Mouse (Mus musculus): ENCODE measurements around the gene C1qtnf7. TPM values are rescaled to one million over a fixed set of nuclear protein-coding genes. Genes with fewer than 3 reads are reported as not detected.

The C1qtnf7 gene
- polyA plus RNA-seq, 1 experiment from 2014 or later = 0.26 TPM

GRCm38 (mm10) chr5:43550444-43550843 lies 35.1 kb downstream of the C1qtnf7 start:
- Histone ChIP-seq H3K4me3 (no peak overlapping the region), H3K27me3 (ENCODE audit: poor library complexity, severe bottlenecking) (no peaks in the 10 kb centered on the region), H3K27ac (no peak overlapping the region), H3K9me3 (no peaks in the 10 kb centered on the region), H3K36me3 (replicated peaks) (no peaks in the 10 kb centered on the region), H3K4me1 (peaks cover 6% of the 10 kb centered on the region; the same call in 1 of the 2 replicates)
- DNase-seq (ENCODE audit: extremely low spot score, low spot score) = no peak
- 78% methylated on average over 4 of the region's 4 CpGs for WGBS

GRCm38 (mm10) chr5:43554871-43555270 lies 39.5 kb downstream of the C1qtnf7 start:
- WGBS = 41% methylated on average over 2 of the region's 2 CpGs
- Histone ChIP-seq H3K4me1 (peaks cover 4% of the 10 kb centered on the region; the same call in 1 of the 2 replicates), H3K4me3 (no peak overlapping the region), H3K36me3 (replicated peaks) (no peaks in the 10 kb centered on the region), H3K9me3 (no peaks in the 10 kb centered on the region), H3K27ac (no peak overlapping the region), H3K27me3 (ENCODE audit: poor library complexity, severe bottlenecking) (no peaks in the 10 kb centered on the region)
- DNase-seq (ENCODE audit: extremely low spot score, low spot score) = no peak

- 91% methylated on average over 6 of the region's 6 CpGs for WGBS
These were observed 40.1 kb downstream of the C1qtnf7 start for GRCm38 (mm10) chr5:43555406-43555805.

GRCm38 (mm10) chr5:43557436-43557835 lies 42.1 kb downstream of the C1qtnf7 start:
- H3K4me3 ChIP-seq = no peak overlapping the region
- 91% methylated on average over 5 of the region's 5 CpGs for WGBS
- H3K27me3 ChIP-seq (ENCODE audit: poor library complexity, severe bottlenecking) = no peaks in the 10 kb centered on the region
- DNase-seq (ENCODE audit: extremely low spot score, low spot score) = no peak
- no peaks in the 10 kb centered on the region for H3K36me3 ChIP-seq (replicated peaks)
- no peaks in the 10 kb centered on the region for H3K9me3 ChIP-seq
- no peak overlapping the region for H3K27ac ChIP-seq
- 0 out of 2 replicates have a peak, but pooled peaks cover 3% of the 10 kb centered on the region for H3K4me1 ChIP-seq

More at GRCm38 (mm10) chr5:43555406-43555805, 40.1 kb downstream of the C1qtnf7 start:
- H3K36me3 ChIP-seq (replicated peaks) = no peaks in the 10 kb centered on the region
- H3K27ac ChIP-seq = no peak overlapping the region
- H3K4me3 ChIP-seq = no peak overlapping the region
- DNase-seq (ENCODE audit: extremely low spot score, low spot score) = no peak
- H3K9me3 ChIP-seq = no peaks in the 10 kb centered on the region
- H3K4me1 ChIP-seq = 0 out of 2 replicates have a peak, but pooled peaks cover 3% of the 10 kb centered on the region
- no peaks in the 10 kb centered on the region for H3K27me3 ChIP-seq (ENCODE audit: poor library complexity, severe bottlenecking)

- H3K27me3 ChIP-seq (ENCODE audit: poor library complexity, severe bottlenecking) = no peaks in the 10 kb centered on the region
- 74% methylated on average over 2 of the region's 2 CpGs for WGBS
- H3K4me1 ChIP-seq = no peaks in the 10 kb centered on the region
- no peaks in the 10 kb centered on the region for H3K36me3 ChIP-seq (replicated peaks)
- no peak overlapping the region for H3K27ac ChIP-seq
- H3K4me3 ChIP-seq = no peak overlapping the region
- DNase-seq (ENCODE audit: extremely low spot score, low spot score) = no peak
- H3K9me3 ChIP-seq = no peaks in the 10 kb centered on the region
These were observed 46.4 kb downstream of the C1qtnf7 start for GRCm38 (mm10) chr5:43561639-43562252.

- Histone ChIP-seq H3K4me1 (0 out of 2 replicates have a peak, but pooled peaks cover 3% of the 10 kb centered on the region), H3K36me3 (replicated peaks) (no peaks in the 10 kb centered on the region), H3K4me3 (no peak overlapping the region), H3K27ac (no peak overlapping the region), H3K27me3 (ENCODE audit: poor library complexity, severe bottlenecking) (no peaks in the 10 kb centered on the region), H3K9me3 (no peaks in the 10 kb centered on the region)
- no peak for DNase-seq (ENCODE audit: extremely low spot score, low spot score)
- WGBS = 82% methylated on average over 3 of the region's 3 CpGs
These were observed 54.5 kb downstream of the C1qtnf7 start for GRCm38 (mm10) chr5:43569720-43570359.

GRCm38 (mm10) chr5:43582876-43583275 lies 67.5 kb downstream of the C1qtnf7 start:
- Histone ChIP-seq H3K36me3 (replicated peaks) (no peaks in the 10 kb centered on the region), H3K9me3 (no peaks in the 10 kb centered on the region), H3K4me1 (peaks cover 20% of the 10 kb centered on the region), H3K4me3 (no peak overlapping the region), H3K27me3 (ENCODE audit: poor library complexity, severe bottlenecking) (no peaks in the 10 kb centered on the region), H3K27ac (no peak overlapping the region)
- WGBS = 48% methylated on average over 2 of the region's 2 CpGs
- DNase-seq (ENCODE audit: extremely low spot score, low spot score) = no peak

GRCm38 (mm10) chr5:43583326-43584120 lies 68.2 kb downstream of the C1qtnf7 start:
- Histone ChIP-seq H3K36me3 (replicated peaks) (no peaks in the 10 kb centered on the region), H3K4me1 (peaks cover 19% of the 10 kb centered on the region), H3K27me3 (ENCODE audit: poor library complexity, severe bottlenecking) (no peaks in the 10 kb centered on the region), H3K9me3 (no peaks in the 10 kb centered on the region), H3K27ac (no peak overlapping the region), H3K4me3 (no peak overlapping the region)
- WGBS = 63% methylated on average over 6 of the region's 6 CpGs
- no peak for DNase-seq (ENCODE audit: extremely low spot score, low spot score)

- Histone ChIP-seq H3K9me3 (no peaks in the 10 kb centered on the region), H3K4me3 (no peak overlapping the region), H3K27ac (no peak overlapping the region), H3K36me3 (replicated peaks) (no peaks in the 10 kb centered on the region), H3K4me1 (peaks cover 19% of the 10 kb centered on the region), H3K27me3 (ENCODE audit: poor library complexity, severe bottlenecking) (no peaks in the 10 kb centered on the region)
- WGBS = 55% methylated on average over 1 of the region's 1 CpGs
- DNase-seq (ENCODE audit: extremely low spot score, low spot score) = no peak
These were observed 69.1 kb downstream of the C1qtnf7 start for GRCm38 (mm10) chr5:43584464-43584863.

GRCm38 (mm10) chr5:43585406-43586245 lies 70.3 kb downstream of the C1qtnf7 start:
- no peaks in the 10 kb centered on the region for H3K36me3 ChIP-seq (replicated peaks)
- no peak for DNase-seq (ENCODE audit: extremely low spot score, low spot score)
- peaks cover 19% of the 10 kb centered on the region for H3K4me1 ChIP-seq
- H3K9me3 ChIP-seq = no peaks in the 10 kb centered on the region
- H3K27me3 ChIP-seq (ENCODE audit: poor library complexity, severe bottlenecking) = no peaks in the 10 kb centered on the region
- no peak overlapping the region for H3K27ac ChIP-seq
- 79% methylated on average over 11 of the region's 11 CpGs for WGBS
- H3K4me3 ChIP-seq = no peak overlapping the region

- Histone ChIP-seq H3K9me3 (no peaks in the 10 kb centered on the region), H3K27me3 (ENCODE audit: poor library complexity, severe bottlenecking) (no peaks in the 10 kb centered on the region), H3K4me3 (no peak overlapping the region), H3K36me3 (replicated peaks) (no peaks in the 10 kb centered on the region), H3K27ac (no peak overlapping the region), H3K4me1 (peaks cover 6% of the 10 kb centered on the region; the same call in 1 of the 2 replicates)
- DNase-seq (ENCODE audit: extremely low spot score, low spot score) = no peak
- WGBS = 72% methylated on average over 5 of the region's 5 CpGs
These were observed 73.6 kb downstream of the C1qtnf7 start for GRCm38 (mm10) chr5:43588791-43589439.

- no peak overlapping the region for H3K4me3 ChIP-seq
These were observed 74.1 kb downstream of the C1qtnf7 start for GRCm38 (mm10) chr5:43589440-43589830.

More at GRCm38 (mm10) chr5:43589440-43589830, 74.1 kb downstream of the C1qtnf7 start:
- WGBS = 53% methylated on average over 2 of the region's 2 CpGs
- no peaks in the 10 kb centered on the region for H3K27me3 ChIP-seq (ENCODE audit: poor library complexity, severe bottlenecking)
- no peaks in the 10 kb centered on the region for H3K9me3 ChIP-seq
- H3K27ac ChIP-seq = no peak overlapping the region
- peaks cover 4% of the 10 kb centered on the region; the same call in 1 of the 2 replicates for H3K4me1 ChIP-seq
- no peaks in the 10 kb centered on the region for H3K36me3 ChIP-seq (replicated peaks)
- no peak for DNase-seq (ENCODE audit: extremely low spot score, low spot score)
